Comparison of ENCODE assay signal across 7 mouse cellular contexts in the genomic region with DNA sequence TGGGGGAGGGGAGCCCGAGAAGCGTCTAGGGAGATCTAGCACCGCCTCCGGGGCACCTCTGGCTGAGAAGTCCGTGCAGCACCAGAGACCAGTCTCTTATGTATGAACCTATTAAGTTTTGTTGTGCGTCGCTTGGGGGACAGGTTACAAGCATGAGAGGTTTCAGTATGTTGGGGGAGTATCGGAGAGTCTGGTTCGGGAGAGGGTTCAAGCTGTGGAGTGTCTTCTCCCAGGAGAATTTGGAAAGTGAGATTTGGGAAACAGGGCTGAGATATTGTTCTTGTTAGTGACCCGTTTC. TPM values are rescaled to one million over a fixed set of nuclear protein-coding genes. Genes with fewer than 3 reads are reported as not detected.
A peak's percentile ranks its signal among the peaks of the same experiment; 100 is the strongest.
DNase-seq lines count a peak whose midpoint lies in the region; ATAC-seq and TF ChIP-seq lines count a peak whose summit lies in the region.

No protein-coding gene starts in this region.

- no peaks in the 10 kb centered on the region for H3K36me3 ChIP-seq in lung, embryonic 15.5 days
- H3K36me3 ChIP-seq in hindbrain, embryonic 11.5 days (ENCODE audit: control insufficient read depth, insufficient read depth, low read length) = no peaks in the 10 kb centered on the region

- H3K27ac ChIP-seq in lung, embryonic 15.5 days = no peak overlapping the region
- peak overlapping the region; percentile 93 for H3K27ac ChIP-seq in cortical plate, adult 2 months (ENCODE audit: insufficient read depth, low read length)
- no peak overlapping the region; the same call in 1 of the 2 replicates for H3K27ac ChIP-seq in hindbrain, embryonic 11.5 days (ENCODE audit: low read depth, low read length)

- H3K4me2 ChIP-seq in lung, embryonic 15.5 days = peak overlapping the region; percentile 95
- H3K4me2 ChIP-seq in hindbrain, embryonic 11.5 days (replicated peaks; ENCODE audit: low read depth, low read length) = peak overlapping the region; percentile 83

- H3K4me3 ChIP-seq in lung, embryonic 15.5 days = peak overlapping the region; percentile 88
- peak overlapping the region; percentile 100 for H3K4me3 ChIP-seq in cortical plate, adult 2 months (ENCODE audit: insufficient read depth, low read length)
- H3K4me3 ChIP-seq in hindbrain, embryonic 11.5 days (ENCODE audit: low read depth, low read length) = peak overlapping the region; percentile 66

- 2% methylated on average over 10 of the region's 10 CpGs for WGBS in lung, embryonic 15.5 days
- 4% methylated on average over 10 of the region's 10 CpGs for WGBS in hindbrain, embryonic 11.5 days

- H3K9ac ChIP-seq in lung, embryonic 15.5 days = peak overlapping the region; percentile 80
- peak overlapping the region; percentile 93 for H3K9ac ChIP-seq in hindbrain, embryonic 11.5 days (ENCODE audit: low read depth, low read length)

- no peaks in the 10 kb centered on the region for H3K9me3 ChIP-seq in lung, embryonic 15.5 days
- H3K9me3 ChIP-seq in hindbrain, embryonic 11.5 days (ENCODE audit: control insufficient read depth, low read length) = no peaks in the 10 kb centered on the region

- no peak for DNase-seq in lung, postnatal 25 days (ENCODE audit: low spot score)
- DNase-seq in hindbrain, embryonic 11.5 days (ENCODE audit: low spot score) = no peak
- no peak for DNase-seq in cerebellum, adult 9-10 months

- H3K4me1 ChIP-seq in lung, embryonic 15.5 days = peaks cover 12% of the 10 kb centered on the region
- peaks cover 3% of the 10 kb centered on the region; the same call in 1 of the 2 replicates for H3K4me1 ChIP-seq in cortical plate, adult 2 months (ENCODE audit: control insufficient read depth, insufficient read depth, low read length)
- H3K4me1 ChIP-seq in hindbrain, embryonic 11.5 days (replicated peaks; ENCODE audit: control insufficient read depth, insufficient read depth, low read length) = no peaks in the 10 kb centered on the region

- no peaks in the 10 kb centered on the region for H3K27me3 ChIP-seq in lung, embryonic 15.5 days
- H3K27me3 ChIP-seq in hindbrain, embryonic 11.5 days (ENCODE audit: control insufficient read depth, insufficient read depth, low read length) = no peaks in the 10 kb centered on the region

- TF ChIP-seq CTCF in cortical plate, adult 2 months (IDR thresholded peaks at IDR 0.05; ENCODE audit: extremely low read depth, insufficient read depth, low read length) = no peak

- no peak for TF ChIP-seq POLR2A in cortical plate, adult 2 months (IDR thresholded peaks at IDR 0.05; ENCODE audit: extremely low read depth, insufficient read depth, low read length)

- ATAC-seq in lung, embryonic 15.5 days (ENCODE audit: borderline replicate concordance, extremely low read depth, low FRiP score, low TSS enrichment) = no peak
- ATAC-seq in hindbrain, embryonic 11.5 days (ENCODE audit: low FRiP score) = peak; percentile 12; the same call in 1 of the 2 replicates
- peak; percentile 22 for ATAC-seq in megakaryocyte, adult 5-6 weeks (ENCODE audit: poor library complexity, severe bottlenecking)
- ATAC-seq in inflammation-experienced regulatory T-cells, adult 6 months = no peak

RNA-seq across cellular contexts. Expression of a gene that starts 1.3 kb away (rescaled TPM):
- polyA plus RNA-seq in lung, embryonic 15.5 days (2015; fragmentation: Nextera tagmentation; extraction: Ambion mirVana) = 1.2 and 1.3 TPM in 2 replicates
- 17.9 and 18.4 TPM in 2 replicates for polyA plus RNA-seq in cortical plate, adult 2 months (2012; rRNA removed)
- polyA plus RNA-seq in hindbrain, embryonic 11.5 days (2014; fragmentation: Nextera tagmentation; extraction: Ambion mirVana) = 2.3 and 2.4 TPM in 2 replicates
- 2.2 and 4.0 TPM in 2 replicates for total RNA-seq in megakaryocyte, adult 5-6 weeks (2015)
- 1.8 and 2.1 TPM in 2 replicates for total RNA-seq in megakaryocyte, adult 5-6 weeks (2017)
- not detected for polyA plus RNA-seq in inflammation-experienced regulatory T-cells, adult 6 months (2017; shearing (Covaris generic))

Comparison
In these comparisons a context has a peak if more than half of its experiments do, and no peak if none do; other contexts are left out.
1. ATAC-seq: peak in hindbrain, embryonic 11.5 days (single experiment) and megakaryocyte, adult 5-6 weeks (single experiment); none in lung, embryonic 15.5 days (single experiment) and inflammation-experienced regulatory T-cells, adult 6 months (single experiment).
2. Peak in every context shown above with its lines, with median percentiles within 50 percentile points of each other: H3K4me3 ChIP-seq.